Mouse (Mus musculus): ENCODE results near the gene Hpgds. TPM values are rescaled to one million over a fixed set of nuclear protein-coding genes. Genes with fewer than 3 reads are reported as not detected.

Gene Hpgds
- total RNA-seq (2021) = 1 to 10 TPM; 3.9 to 4.1 TPM

GRCm38 (mm10) chr6:65144621-65145205 is at the start of gene Hpgds:
Gene Hpgds, minus strand, starts transcription at chr6:65144908.
- DNase-seq (ENCODE audit: low spot score in 2 of 2) = no peak
- intact Hi-C loops (cut with DNase I) = no loop called here

- DNase-seq (ENCODE audit: low spot score in 2 of 2) = no peak
- intact Hi-C loops (cut with DNase I) = no loop called here
Observed at GRCm38 (mm10) chr6:65164977-65165376, 20.3 kb upstream of the Hpgds start.

GRCm38 (mm10) chr6:65164137-65164536 is 19.4 kb upstream of the Hpgds start:
- peak; percentile 11 to 18 for DNase-seq (ENCODE audit: low spot score in 2 of 2)
- intact Hi-C loops (cut with DNase I) = no loop called here

GRCm38 (mm10) chr6:65159381-65159942 is 14.8 kb upstream of the Hpgds start:
- intact Hi-C loops (cut with DNase I) = no loop called here

GRCm38 (mm10) chr6:65157042-65157441 is 12.3 kb upstream of the Hpgds start:
- intact Hi-C loops (cut with DNase I) = no loop called here
- DNase-seq (ENCODE audit: low spot score in 2 of 2) = no peak

More at GRCm38 (mm10) chr6:65159381-65159942, 14.8 kb upstream of the Hpgds start:
- no peak for DNase-seq (ENCODE audit: low spot score in 2 of 2)

- no peak for DNase-seq (ENCODE audit: low spot score in 2 of 2)
- intact Hi-C loops (cut with DNase I) = no loop called here
Observed at GRCm38 (mm10) chr6:65153570-65153969, 8.9 kb upstream of the Hpgds start.

- intact Hi-C loops (cut with DNase I) = no loop called here
- DNase-seq (ENCODE audit: low spot score in 2 of 2) = no peak
Observed at GRCm38 (mm10) chr6:65150703-65151102, 6.0 kb upstream of the Hpgds start.

GRCm38 (mm10) chr6:65146363-65146762 is 1.7 kb upstream of the Hpgds start:
- no peak for DNase-seq (ENCODE audit: low spot score in 2 of 2)
- intact Hi-C loops (cut with DNase I) = no loop called here

- DNase-seq (ENCODE audit: low spot score in 2 of 2) = no peak
- intact Hi-C loops (cut with DNase I) = no loop called here
Observed at GRCm38 (mm10) chr6:65142316-65142715, 2.4 kb downstream of the Hpgds start.

- no peak for DNase-seq (ENCODE audit: low spot score in 2 of 2)
- intact Hi-C loops (cut with DNase I) = no loop called here
Observed at GRCm38 (mm10) chr6:65140750-65141243, 3.9 kb downstream of the Hpgds start.

- intact Hi-C loops (cut with DNase I) = no loop called here
- DNase-seq (ENCODE audit: low spot score in 2 of 2) = no peak
Observed at GRCm38 (mm10) chr6:65140082-65140749, 4.5 kb downstream of the Hpgds start.

- DNase-seq (ENCODE audit: low spot score in 2 of 2) = no peak
- intact Hi-C loops (cut with DNase I) = no loop called here
Observed at GRCm38 (mm10) chr6:65138243-65138642, 6.5 kb downstream of the Hpgds start.

GRCm38 (mm10) chr6:65137802-65138201 is 6.9 kb downstream of the Hpgds start:
- intact Hi-C loops (cut with DNase I) = no loop called here
- no peak for DNase-seq (ENCODE audit: low spot score in 2 of 2)

GRCm38 (mm10) chr6:65132376-65132775 is 12.3 kb downstream of the Hpgds start:
- no peak for DNase-seq (ENCODE audit: low spot score in 2 of 2)

GRCm38 (mm10) chr6:65126074-65126726 is 18.5 kb downstream of the Hpgds start:
- peak; percentile 27 to 39 for DNase-seq (ENCODE audit: low spot score in 2 of 2)
- intact Hi-C loops (cut with DNase I) = loop anchor here (2.0 to 10.0 kb wide), 4 partner anchors 327 to 1409 kb away; partner anchors contain the start of gene Mad2l1

More at GRCm38 (mm10) chr6:65132376-65132775, 12.3 kb downstream of the Hpgds start:
- intact Hi-C loops (cut with DNase I) = no loop called here

GRCm38 (mm10) chr6:65117540-65117939 is 27.2 kb downstream of the Hpgds start:
- no peak for DNase-seq (ENCODE audit: low spot score in 2 of 2)
- intact Hi-C loops (cut with DNase I) = no loop called here

- intact Hi-C loops (cut with DNase I) = no loop called here
- no peak for DNase-seq (ENCODE audit: low spot score in 2 of 2)
Observed at GRCm38 (mm10) chr6:65114902-65115301, 29.8 kb downstream of the Hpgds start.

GRCm38 (mm10) chr6:65079139-65079538 is 65.6 kb downstream of the Hpgds start:
- DNase-seq (ENCODE audit: low spot score in 2 of 2) = no peak
- intact Hi-C loops (cut with DNase I) = no loop called here

- no peak for DNase-seq (ENCODE audit: low spot score in 2 of 2)
- intact Hi-C loops (cut with DNase I) = no loop called here
Observed at GRCm38 (mm10) chr6:65075201-65075600, 69.5 kb downstream of the Hpgds start.

All from left cerebral cortex, postnatal 36 days (tissue).